ENCODE assay signal across 12 mouse cellular contexts in the genomic region with DNA sequence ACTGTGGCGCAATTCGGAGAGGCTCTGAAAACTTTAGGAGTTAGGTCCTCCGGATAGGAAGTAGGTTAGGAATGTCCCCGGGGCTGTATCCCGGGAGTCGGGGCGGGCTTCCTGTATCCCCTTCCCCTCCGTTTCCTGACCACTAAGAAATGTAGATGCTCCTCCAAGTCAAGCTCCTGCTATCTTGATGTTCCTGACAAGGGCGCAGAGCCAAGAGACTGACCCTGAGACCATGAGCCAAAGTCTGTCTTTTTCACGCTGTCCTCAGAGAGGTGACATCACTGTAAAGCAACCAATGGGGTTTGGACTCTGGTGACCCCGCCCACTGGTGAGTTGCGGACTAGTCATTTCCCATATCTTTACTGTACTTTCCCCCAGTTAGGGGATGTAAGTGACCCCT. TPM values are rescaled to one million over a fixed set of nuclear protein-coding genes. Genes with fewer than 3 reads are reported as not detected.
DNase-seq lines count a peak whose midpoint lies in the region; ATAC-seq and TF ChIP-seq lines count a peak whose summit lies in the region.
"Had no signal": no experiment of that assay in that cellular context is flagged by ENCODE, and none has a peak within 500 bp of the region (broad histone marks: within the 10 kb centered on the region; RNA-seq: fewer than 3 reads in every experiment).

No protein-coding gene starts in this region.

- H3K36me3 ChIP-seq in forebrain, embryonic 10.5 days (replicated peaks) = no peaks in the 10 kb centered on the region
- H3K36me3 ChIP-seq in forebrain, postnatal 0 days (ENCODE audit: insufficient read depth) = no peaks in the 10 kb centered on the region
- no peaks in the 10 kb centered on the region for H3K36me3 ChIP-seq in lung, postnatal 0 days (ENCODE audit: insufficient read depth, low read length)
- H3K36me3 ChIP-seq in heart, postnatal 0 days (replicated peaks; ENCODE audit: control insufficient read depth, insufficient read depth, low read length) = no peaks in the 10 kb centered on the region
- H3K36me3 ChIP-seq in stomach, postnatal 0 days (ENCODE audit: control insufficient read depth, insufficient read depth, low read length) = no peaks in the 10 kb centered on the region
- H3K36me3 ChIP-seq in hindbrain, embryonic 11.5 days (ENCODE audit: control insufficient read depth, insufficient read depth, low read length) = no peaks in the 10 kb centered on the region
- H3K36me3 ChIP-seq: midbrain, embryonic 13.5 days had no signal

- no peak overlapping the region for H3K9ac ChIP-seq in forebrain, postnatal 0 days
- H3K9ac ChIP-seq in lung, postnatal 0 days (replicated peaks; ENCODE audit: low read depth) = no peak overlapping the region
- H3K9ac ChIP-seq in heart, postnatal 0 days (replicated peaks; ENCODE audit: low read depth, low read length) = no peak overlapping the region
- no peak overlapping the region for H3K9ac ChIP-seq in stomach, postnatal 0 days (ENCODE audit: low read length)
- H3K9ac ChIP-seq in hindbrain, embryonic 11.5 days (ENCODE audit: low read depth, low read length) = no peak overlapping the region
- H3K9ac ChIP-seq: midbrain, embryonic 13.5 days had no signal

- no peak for ATAC-seq in forebrain, postnatal 0 days
- ATAC-seq in lung, postnatal 0 days = no peak
- peak; percentile 35; the same call in 1 of the 2 replicates for ATAC-seq in heart, postnatal 0 days (ENCODE audit: insufficient read depth, low read depth)
- ATAC-seq in stomach, postnatal 0 days (ENCODE audit: low FRiP score, low TSS enrichment) = 0 out of 2 replicates have a peak, but pooled peaks have one; percentile 16
- no peak for ATAC-seq in hindbrain, embryonic 11.5 days (ENCODE audit: low FRiP score)
- ATAC-seq: hindbrain, postnatal 0 days; midbrain, embryonic 13.5 days had no signal

- no peak for DNase-seq in forebrain, embryonic 10.5 days (ENCODE audit: extremely low spot score, low spot score)
- DNase-seq in forebrain, postnatal 0 days = no peak
- DNase-seq in lung, postnatal 0 days (ENCODE audit: low spot score) = peak; percentile 20
- DNase-seq in lung, postnatal 14 days = no peak
- peak; percentile 26 for DNase-seq in heart, postnatal 0 days (ENCODE audit: low spot score)
- DNase-seq in stomach, postnatal 0 days (ENCODE audit: low spot score) = no peak
- no peak for DNase-seq in T-cell, adult 2 months (ENCODE audit: low spot score)
- DNase-seq in hindbrain, embryonic 11.5 days (ENCODE audit: low spot score) = no peak
- DNase-seq: B cell, adult 2 months; cerebellum, postnatal 36 days had no signal

- WGBS in forebrain, embryonic 10.5 days = 43% methylated on average over 12 of the region's 12 CpGs
- 52% methylated on average over 12 of the region's 12 CpGs for WGBS in forebrain, postnatal 0 days
- 29% methylated on average over 12 of the region's 12 CpGs for WGBS in lung, postnatal 0 days
- 22% methylated on average over 12 of the region's 12 CpGs for whole genome bisulfite sequencing in heart, postnatal 0 days
- 36% methylated on average over 12 of the region's 12 CpGs for WGBS in stomach, postnatal 0 days
- WGBS in hindbrain, embryonic 11.5 days = 57% methylated on average over 12 of the region's 12 CpGs

- no peaks in the 10 kb centered on the region for H3K27me3 ChIP-seq in forebrain, embryonic 10.5 days (ENCODE audit: poor library complexity, severe bottlenecking)
- H3K27me3 ChIP-seq in forebrain, postnatal 0 days (ENCODE audit: insufficient read depth, low read length) = no peaks in the 10 kb centered on the region
- H3K27me3 ChIP-seq in lung, postnatal 0 days (replicated peaks; ENCODE audit: insufficient read depth, low read length) = no peaks in the 10 kb centered on the region
- no peaks in the 10 kb centered on the region for H3K27me3 ChIP-seq in heart, postnatal 0 days (ENCODE audit: control insufficient read depth, insufficient read depth, low read length)
- H3K27me3 ChIP-seq in stomach, postnatal 0 days (ENCODE audit: control insufficient read depth, insufficient read depth, low read length) = no peaks in the 10 kb centered on the region
- no peaks in the 10 kb centered on the region for H3K27me3 ChIP-seq in hindbrain, embryonic 11.5 days (ENCODE audit: control insufficient read depth, insufficient read depth, low read length)
- H3K27me3 ChIP-seq: midbrain, embryonic 13.5 days had no signal

- H3K9me3 ChIP-seq in forebrain, embryonic 10.5 days = peaks cover 16% of the 10 kb centered on the region
- H3K9me3 ChIP-seq in forebrain, postnatal 0 days (ENCODE audit: low read length) = no peaks in the 10 kb centered on the region
- H3K9me3 ChIP-seq in lung, postnatal 0 days (ENCODE audit: low read length) = no peaks in the 10 kb centered on the region
- no peaks in the 10 kb centered on the region for H3K9me3 ChIP-seq in heart, postnatal 0 days (replicated peaks; ENCODE audit: control insufficient read depth, low read length)
- no peaks in the 10 kb centered on the region for H3K9me3 ChIP-seq in stomach, postnatal 0 days (ENCODE audit: control insufficient read depth, low read length)
- no peaks in the 10 kb centered on the region for H3K9me3 ChIP-seq in hindbrain, embryonic 11.5 days (ENCODE audit: control insufficient read depth, low read length)
- H3K9me3 ChIP-seq: midbrain, embryonic 13.5 days had no signal

- TF ChIP-seq CTCF in forebrain, postnatal 0 days (IDR thresholded peaks at IDR 0.05; ENCODE audit: low read depth) = no peak
- TF ChIP-seq CTCF in lung, postnatal 0 days (IDR thresholded peaks at IDR 0.05) = no peak
- no peak for TF ChIP-seq CTCF in heart, postnatal 0 days (IDR thresholded peaks at IDR 0.05; ENCODE audit: low read depth)
- no peak for TF ChIP-seq CTCF in stomach, postnatal 0 days (IDR thresholded peaks at IDR 0.05; ENCODE audit: low read depth)

- TF ChIP-seq EP300 in lung, postnatal 0 days (IDR thresholded peaks at IDR 0.05) = no peak
- no peak for TF ChIP-seq EP300 in heart, postnatal 0 days (IDR thresholded peaks at IDR 0.05; ENCODE audit: low read depth)
- no peak for TF ChIP-seq EP300 in stomach, postnatal 0 days (optimal IDR thresholded peaks at IDR 0.05)

- H3K4me3 ChIP-seq in forebrain, embryonic 10.5 days = peak overlapping the region; percentile 20; the same call in 1 of the 2 replicates
- no peak overlapping the region for H3K4me3 ChIP-seq in forebrain, postnatal 0 days (ENCODE audit: low read depth, low read length)
- H3K4me3 ChIP-seq in lung, postnatal 0 days (ENCODE audit: low read depth, low read length) = no peak overlapping the region
- peak overlapping the region; percentile 24 for H3K4me3 ChIP-seq in heart, postnatal 0 days (ENCODE audit: low read depth, low read length)
- no peak overlapping the region for H3K4me3 ChIP-seq in stomach, postnatal 0 days (ENCODE audit: low read depth, low read length)
- H3K4me3 ChIP-seq in hindbrain, embryonic 11.5 days (ENCODE audit: low read depth, low read length) = no peak overlapping the region
- H3K4me3 ChIP-seq: midbrain, embryonic 13.5 days had no signal

- no peak overlapping the region for H3K27ac ChIP-seq in forebrain, embryonic 10.5 days
- no peak overlapping the region for H3K27ac ChIP-seq in forebrain, postnatal 0 days (ENCODE audit: low read depth, low read length)
- no peak overlapping the region for H3K27ac ChIP-seq in lung, postnatal 0 days (ENCODE audit: low read length)
- H3K27ac ChIP-seq in heart, postnatal 0 days (ENCODE audit: low read depth) = no peak overlapping the region
- H3K27ac ChIP-seq in stomach, postnatal 0 days (replicated peaks) = no peak overlapping the region
- H3K27ac ChIP-seq in hindbrain, embryonic 11.5 days (ENCODE audit: low read depth, low read length) = no peak overlapping the region
- H3K27ac ChIP-seq: hindbrain, postnatal 0 days; midbrain, embryonic 13.5 days had no signal

- no peak overlapping the region for H3K4me2 ChIP-seq in forebrain, postnatal 0 days (ENCODE audit: low read depth)
- H3K4me2 ChIP-seq in lung, postnatal 0 days (replicated peaks; ENCODE audit: low read depth, low read length) = peak overlapping the region; percentile 19; the same call in 1 of the 2 replicates
- H3K4me2 ChIP-seq in heart, postnatal 0 days (ENCODE audit: low read depth, low read length) = peak overlapping the region; percentile 54
- H3K4me2 ChIP-seq in stomach, postnatal 0 days (replicated peaks; ENCODE audit: low read depth) = peak overlapping the region; percentile 24
- H3K4me2 ChIP-seq in hindbrain, embryonic 11.5 days (replicated peaks; ENCODE audit: low read depth, low read length) = no peak overlapping the region
- H3K4me2 ChIP-seq: midbrain, embryonic 13.5 days had no signal

- H3K4me1 ChIP-seq in forebrain, embryonic 10.5 days = peaks cover 26% of the 10 kb centered on the region
- H3K4me1 ChIP-seq in forebrain, postnatal 0 days (ENCODE audit: insufficient read depth) = no peaks in the 10 kb centered on the region
- no peaks in the 10 kb centered on the region for H3K4me1 ChIP-seq in lung, postnatal 0 days (ENCODE audit: insufficient read depth, low read depth, low read length)
- peaks cover 32% of the 10 kb centered on the region for H3K4me1 ChIP-seq in heart, postnatal 0 days (ENCODE audit: control insufficient read depth, insufficient read depth)
- peaks cover 7% of the 10 kb centered on the region; the same call in 1 of the 2 replicates for H3K4me1 ChIP-seq in stomach, postnatal 0 days (replicated peaks; ENCODE audit: control insufficient read depth, insufficient read depth)
- 0 out of 2 replicates have a peak, but pooled peaks cover 2% of the 10 kb centered on the region for H3K4me1 ChIP-seq in hindbrain, embryonic 11.5 days (replicated peaks; ENCODE audit: control insufficient read depth, insufficient read depth, low read length)

RNA-seq across cellular contexts. Expression of a gene that starts 51.8 kb away (rescaled TPM):
- 26.2 and 26.8 TPM in 2 replicates for polyA plus RNA-seq in forebrain, embryonic 10.5 days (2016; fragmentation: Nextera tagmentation; extraction: Ambion mirVana)
- 72.2 and 96.4 TPM in 2 replicates for total RNA-seq in forebrain, postnatal 0 days (2014; rRNA removed)
- 34.1 and 39.9 TPM in 2 replicates for polyA plus RNA-seq in forebrain, postnatal 0 days (2015; fragmentation: Nextera tagmentation; extraction: Ambion mirVana)
- 4.8 and 5.9 TPM in 2 replicates for polyA plus RNA-seq in lung, postnatal 0 days (2015; fragmentation: Nextera tagmentation; extraction: Ambion mirVana)
- total RNA-seq in heart, postnatal 0 days (2014; rRNA removed; ENCODE audit: low replicate concordance) = 9.2 and 10.2 TPM in 2 replicates
- polyA plus RNA-seq in heart, postnatal 0 days (2015; fragmentation: Nextera tagmentation; extraction: Ambion mirVana) = 2.7 TPM in 2 replicates
- 4.5 and 5.7 TPM in 2 replicates for polyA plus RNA-seq in stomach, postnatal 0 days (2015; fragmentation: Nextera tagmentation; extraction: Ambion mirVana)
- polyA plus RNA-seq in hindbrain, embryonic 11.5 days (2014; fragmentation: Nextera tagmentation; extraction: Ambion mirVana) = 36.5 and 52.5 TPM in 2 replicates

Comparison
In these comparisons a context has a peak if more than half of its experiments do, and no peak if none do; other contexts are left out.
1. DNase-seq: peak in lung, postnatal 0 days (single experiment) and heart, postnatal 0 days (single experiment); none in forebrain, embryonic 10.5 days (single experiment), forebrain, postnatal 0 days (single experiment), lung, postnatal 14 days (single experiment), stomach, postnatal 0 days (single experiment), T-cell, adult 2 months (single experiment) and hindbrain, embryonic 11.5 days (single experiment).
2. H3K4me3 ChIP-seq: peak in forebrain, embryonic 10.5 days (single experiment) and heart, postnatal 0 days (single experiment); none in forebrain, postnatal 0 days (single experiment), lung, postnatal 0 days (single experiment), stomach, postnatal 0 days (single experiment) and hindbrain, embryonic 11.5 days (single experiment).
3. ATAC-seq: peak in heart, postnatal 0 days (single experiment) and stomach, postnatal 0 days (single experiment); none in forebrain, postnatal 0 days (single experiment), lung, postnatal 0 days (single experiment) and hindbrain, embryonic 11.5 days (single experiment).
4. H3K4me2 ChIP-seq: peak in lung, postnatal 0 days (single experiment), heart, postnatal 0 days (single experiment) and stomach, postnatal 0 days (single experiment); none in forebrain, postnatal 0 days (single experiment) and hindbrain, embryonic 11.5 days (single experiment).